Mouse (Mus musculus) urinary bladder, postnatal 25 days (tissue): ENCODE data around the gene Slc5a8.

ENCODE experiments used
- DNase-seq: peaks from one replicate; pipeline ENCODE4 v3.0.0; 2022; ENCODE audit warnings: low spot score

Gene Slc5a8

DNA sequence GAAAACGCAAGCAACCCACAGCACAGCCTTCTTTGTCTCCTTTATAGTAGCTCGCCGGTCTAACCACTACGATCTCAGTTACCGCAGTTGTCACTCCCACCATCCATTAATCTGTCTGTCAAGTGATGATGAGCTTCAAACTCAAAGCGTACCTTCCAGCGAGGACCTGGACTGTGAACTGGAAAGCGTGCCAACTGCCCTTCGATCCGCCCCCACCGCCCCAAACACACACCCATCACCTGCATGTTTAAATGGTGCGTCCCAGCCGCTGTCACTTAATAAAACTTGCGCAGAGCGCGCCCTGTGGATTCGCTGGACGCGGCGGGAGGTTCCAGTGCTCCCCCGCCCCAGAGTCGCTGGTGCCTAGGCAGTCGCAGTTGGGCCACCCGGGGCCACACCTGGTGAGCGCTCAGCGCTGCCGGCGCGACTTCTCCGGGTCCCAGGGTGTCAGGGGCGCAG lies at the start of gene Slc5a8:
Gene Slc5a8 (plus strand): TSS at position 361 of the 459 bp plus-strand sequence.
- DNase-seq, result no peak

DNA sequence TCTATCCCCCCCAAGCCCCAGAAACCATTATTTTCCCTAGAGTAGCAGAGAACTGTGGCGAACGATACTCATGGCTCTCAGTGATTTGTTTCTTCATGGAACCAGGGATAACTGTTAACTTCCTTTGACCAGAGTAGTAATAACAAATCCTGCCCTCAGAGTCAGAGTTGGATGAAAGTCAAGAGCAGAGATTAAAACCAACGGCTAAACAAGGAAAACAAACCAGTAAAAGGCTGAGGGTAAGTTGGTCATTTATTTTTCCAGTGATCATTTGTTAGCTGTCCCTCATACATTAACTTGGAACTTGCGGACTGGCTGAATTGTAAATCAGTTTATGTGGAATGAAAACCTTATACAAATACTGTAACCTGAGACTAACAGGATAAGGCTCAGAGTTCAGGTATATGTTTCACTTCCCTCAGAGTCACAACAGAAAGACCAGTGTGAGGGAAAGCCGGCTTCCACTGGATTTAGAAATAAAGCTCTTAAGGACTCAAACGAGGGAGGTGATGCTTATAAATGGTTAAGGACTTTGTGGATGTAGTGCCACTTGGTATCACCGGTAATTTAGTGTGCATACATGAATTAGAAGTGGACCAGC lies 36.8 kb upstream of the Slc5a8 start:
- no peak for DNase-seq

DNA sequence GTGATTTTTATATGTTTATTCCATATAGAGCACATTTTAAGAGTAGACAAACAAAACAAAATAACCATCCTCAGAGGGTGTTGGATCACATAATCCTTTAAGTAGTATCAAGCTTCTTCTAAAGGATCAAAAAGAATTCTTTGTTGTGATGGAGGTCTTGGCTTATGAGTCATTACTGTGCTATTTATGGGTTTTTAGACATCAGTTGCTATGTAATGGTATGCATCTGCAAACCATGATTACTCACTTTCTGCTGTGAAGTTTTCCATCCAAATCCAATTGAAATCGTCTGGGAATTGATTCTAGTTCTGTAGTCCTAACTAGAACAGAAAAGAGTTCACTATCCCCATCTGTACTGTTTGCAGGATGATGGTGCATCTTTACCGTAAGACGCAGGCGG lies 35.8 kb upstream of the Slc5a8 start:
- no peak for DNase-seq

DNA sequence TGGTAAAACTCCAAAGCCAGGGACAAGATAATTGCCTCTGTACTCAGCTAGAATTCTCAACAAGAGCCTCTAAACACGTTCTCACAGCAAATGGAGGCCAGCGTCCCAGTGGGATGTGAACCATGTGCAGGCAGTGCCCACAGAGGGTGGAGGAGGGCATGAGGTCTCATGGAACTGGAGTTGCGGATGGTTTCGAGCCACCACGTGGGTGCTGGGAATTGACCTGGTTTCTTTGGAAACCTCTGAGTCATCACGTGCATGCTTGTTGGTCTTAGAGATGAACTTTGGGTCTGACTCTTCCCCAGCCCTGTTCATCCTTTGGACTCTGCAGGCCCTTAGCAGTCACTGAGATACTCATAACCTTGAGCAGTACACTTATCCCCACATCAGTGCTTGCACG lies 32.5 kb upstream of the Slc5a8 start:
- DNase-seq, result no peak

DNA sequence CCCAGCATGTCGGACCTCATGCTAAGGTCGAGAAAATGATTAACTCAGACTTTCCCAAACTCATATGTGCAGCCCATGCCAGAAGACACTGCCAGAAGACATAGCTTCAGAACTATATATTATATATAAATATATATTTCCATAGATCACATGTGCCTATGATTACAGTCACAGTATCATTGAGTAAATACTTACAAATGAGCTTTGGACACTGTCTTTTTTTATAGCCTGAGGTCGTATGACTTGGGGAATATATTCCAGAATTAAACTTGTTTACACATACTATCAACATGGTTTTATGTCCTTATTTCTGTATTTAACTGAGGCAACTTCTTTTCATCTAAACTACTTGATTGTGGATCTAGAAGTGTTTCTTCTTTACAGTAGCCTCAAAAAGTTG lies 24.9 kb upstream of the Slc5a8 start:
- no peak for DNase-seq

DNA sequence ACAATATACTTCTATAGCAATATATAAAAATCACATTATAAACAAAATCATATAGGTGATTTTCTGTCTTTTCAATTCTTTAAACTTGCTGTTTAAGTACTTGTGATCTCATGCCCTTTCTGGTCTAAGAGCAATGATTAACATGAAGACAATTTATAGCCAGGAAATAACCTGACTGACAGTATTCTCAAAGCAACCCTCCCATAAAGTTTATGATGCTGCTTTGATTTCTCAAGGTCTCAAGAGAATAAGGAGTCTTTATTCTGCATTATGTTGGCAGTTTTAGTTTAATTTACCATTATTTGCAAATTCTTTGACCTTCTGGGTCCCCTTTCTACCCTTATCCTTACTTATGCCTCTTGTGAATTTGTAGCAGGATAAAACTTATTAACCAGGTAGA lies 24.4 kb upstream of the Slc5a8 start:
- no peak for DNase-seq

DNA sequence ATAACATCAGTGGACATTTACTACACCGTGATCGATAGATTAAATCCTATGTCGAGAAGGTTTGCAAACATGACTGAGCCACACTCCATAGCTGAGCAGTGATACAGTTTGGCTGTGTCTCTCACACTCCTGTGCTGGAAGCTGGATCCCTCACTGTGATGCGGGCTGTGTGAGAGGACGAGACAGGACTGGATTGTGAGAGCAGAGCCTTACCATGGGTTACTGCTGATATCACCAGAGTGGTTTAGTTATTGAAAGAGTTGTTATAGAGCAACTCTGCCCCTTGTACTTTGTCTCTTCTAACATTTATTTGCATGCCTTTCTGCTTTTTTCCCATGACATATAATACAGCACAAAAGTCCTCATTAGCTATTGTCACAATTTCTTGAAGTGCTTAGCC lies 23.5 kb upstream of the Slc5a8 start:
- DNase-seq, result no peak

DNA sequence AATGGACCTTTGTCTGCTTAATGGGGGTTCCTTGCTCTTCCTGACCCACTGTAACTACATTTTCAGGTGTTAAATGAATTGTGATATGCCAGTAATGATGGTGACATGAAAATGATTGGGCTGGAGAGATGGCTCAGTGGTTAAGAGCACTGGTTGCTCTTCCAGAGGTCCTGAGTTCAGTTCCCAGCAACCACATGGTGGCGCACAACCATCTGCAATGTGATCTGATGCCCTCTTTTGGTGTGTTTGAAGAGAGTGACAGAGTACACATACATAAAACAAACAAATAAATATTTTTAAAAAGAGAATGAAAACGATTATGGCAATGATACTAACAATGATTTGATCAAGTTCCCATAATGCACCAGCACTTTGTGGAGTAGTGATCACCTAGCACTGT lies 19.8 kb upstream of the Slc5a8 start:
- no peak for DNase-seq

DNA sequence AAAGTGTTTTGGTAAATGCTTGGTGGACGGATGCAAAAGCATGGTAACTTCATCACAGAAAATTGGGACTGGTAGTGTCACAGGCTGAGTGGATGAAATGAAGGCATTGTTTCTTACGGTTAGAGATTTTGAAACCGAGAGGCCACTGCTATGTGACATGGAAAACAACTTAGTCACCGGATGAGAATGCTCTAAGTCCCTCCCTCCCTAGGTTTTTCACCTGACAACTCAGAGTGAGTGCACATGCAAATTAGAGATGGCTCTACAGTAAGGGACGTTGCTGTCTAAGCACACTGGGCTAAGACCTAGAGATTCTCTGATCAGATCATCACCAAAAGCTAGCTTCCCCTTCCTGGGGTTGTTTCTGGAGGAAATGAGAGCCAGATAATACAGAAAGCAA lies 10.9 kb upstream of the Slc5a8 start:
- no peak for DNase-seq

DNA sequence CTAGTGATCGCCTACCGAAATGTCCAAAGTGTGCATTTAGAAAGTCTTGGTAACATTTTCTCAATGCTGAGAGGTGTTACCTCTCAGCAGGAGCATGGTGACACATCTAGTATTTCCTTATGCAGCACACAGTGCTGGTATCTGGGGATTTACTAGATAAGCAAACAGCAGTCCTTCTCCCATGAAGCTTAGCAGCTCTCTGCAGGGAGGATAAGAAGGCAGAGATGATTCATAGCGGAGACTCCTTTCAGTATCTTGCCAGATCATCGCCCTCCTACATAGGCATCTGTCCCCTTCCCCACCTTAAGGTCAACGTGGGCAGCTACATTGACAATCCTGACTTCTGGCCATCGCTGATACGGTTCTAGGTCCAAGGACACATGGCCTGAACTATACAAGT lies 8.4 kb upstream of the Slc5a8 start:
- DNase-seq, result no peak

DNA sequence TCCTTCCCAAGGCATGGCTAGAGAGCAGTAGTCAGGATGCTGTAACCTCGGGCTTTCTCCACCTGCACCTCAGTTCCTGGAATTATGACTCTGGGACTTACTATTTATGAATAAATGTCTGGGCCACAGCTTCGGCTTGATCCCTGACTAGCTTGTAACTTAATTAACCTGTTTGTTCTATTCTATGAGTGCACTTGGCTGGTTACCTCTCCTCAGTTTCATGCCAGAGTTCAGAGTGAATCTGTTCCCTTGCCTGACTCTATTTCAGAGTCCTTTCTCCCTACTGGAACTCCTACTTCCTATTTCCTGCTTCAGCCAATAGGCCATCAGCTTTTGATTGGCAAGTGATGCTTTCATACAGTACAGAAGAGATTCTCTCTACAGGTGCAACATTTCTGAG lies 2.1 kb upstream of the Slc5a8 start:
- DNase-seq, result no peak

DNA sequence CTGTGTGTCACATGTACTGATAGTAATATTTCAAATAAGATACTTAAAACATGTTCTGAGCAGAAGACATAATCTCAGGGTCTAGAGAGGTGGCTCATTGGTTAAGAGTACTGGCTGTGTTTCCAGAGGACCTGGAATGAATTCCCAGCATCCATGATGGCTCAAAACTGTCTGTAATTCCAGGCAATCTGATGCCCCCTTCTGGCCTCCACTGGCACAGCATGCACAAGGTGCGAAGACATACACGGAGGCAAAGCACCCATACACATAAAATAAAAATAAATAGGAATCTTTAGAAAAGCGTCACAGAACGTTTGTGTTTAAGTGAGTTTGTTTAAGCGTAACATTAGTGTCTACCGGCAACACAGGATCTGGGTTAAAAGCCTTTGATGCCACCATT lies 956 bp upstream of the Slc5a8 start:
- no peak for DNase-seq

DNA sequence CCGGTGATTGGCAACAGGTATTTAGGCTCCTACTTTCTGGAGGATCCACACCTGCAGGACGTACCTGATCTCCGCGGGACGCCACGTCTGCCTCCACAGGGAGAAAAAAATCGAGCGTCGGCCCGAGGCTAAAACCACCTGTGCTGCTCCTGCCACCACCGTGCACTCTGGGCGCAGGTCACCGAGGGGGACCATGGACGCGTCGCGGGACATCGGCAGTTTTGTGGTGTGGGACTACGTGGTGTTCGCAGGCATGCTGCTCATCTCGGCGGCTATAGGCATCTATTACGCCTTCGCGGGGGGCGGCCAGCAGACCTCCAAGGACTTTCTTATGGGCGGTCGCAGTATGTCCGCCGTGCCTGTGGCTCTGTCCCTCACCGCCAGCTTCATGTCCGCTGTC lies 322 bp downstream of the Slc5a8 start:
- no peak for DNase-seq

DNA sequence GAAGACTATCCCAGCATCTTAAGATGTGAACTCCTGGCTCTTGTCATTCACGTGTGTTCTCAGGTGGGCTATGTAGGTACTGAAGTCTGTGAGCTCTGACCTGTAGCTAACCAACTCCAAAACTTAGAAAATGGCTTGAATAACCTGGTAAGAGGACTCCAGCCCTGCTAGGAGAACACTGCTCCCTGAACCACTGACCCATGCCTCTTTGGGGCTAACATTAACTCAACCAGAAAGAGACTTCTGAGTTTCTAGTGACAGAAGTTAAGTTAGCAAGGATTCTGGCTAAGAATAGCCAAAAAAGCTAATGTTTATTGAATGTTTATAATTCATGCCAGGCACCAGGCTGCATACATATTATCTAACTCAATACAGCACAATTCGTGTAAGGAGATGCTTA lies 2.6 kb downstream of the Slc5a8 start:
- no peak for DNase-seq

DNA sequence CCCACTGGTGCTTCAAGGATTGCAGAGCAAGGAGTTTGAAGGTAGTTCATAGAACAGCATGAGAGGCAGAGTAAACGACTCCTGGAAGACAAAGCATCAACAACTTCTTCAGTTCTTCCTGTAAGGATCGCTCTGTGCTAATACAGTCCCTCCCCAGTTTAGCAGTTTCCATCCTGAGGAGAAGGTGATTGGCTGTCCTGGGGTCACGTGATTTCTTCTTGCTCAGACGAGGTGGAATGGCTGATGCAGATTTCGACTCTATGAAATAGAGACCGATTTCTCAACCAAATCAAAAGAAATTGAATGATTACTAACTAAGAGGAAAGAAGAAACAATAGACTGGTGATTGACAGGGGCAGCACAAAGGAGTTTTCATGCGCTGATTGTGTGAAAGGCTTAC lies 5.6 kb downstream of the Slc5a8 start:
- DNase-seq, result no peak

DNA sequence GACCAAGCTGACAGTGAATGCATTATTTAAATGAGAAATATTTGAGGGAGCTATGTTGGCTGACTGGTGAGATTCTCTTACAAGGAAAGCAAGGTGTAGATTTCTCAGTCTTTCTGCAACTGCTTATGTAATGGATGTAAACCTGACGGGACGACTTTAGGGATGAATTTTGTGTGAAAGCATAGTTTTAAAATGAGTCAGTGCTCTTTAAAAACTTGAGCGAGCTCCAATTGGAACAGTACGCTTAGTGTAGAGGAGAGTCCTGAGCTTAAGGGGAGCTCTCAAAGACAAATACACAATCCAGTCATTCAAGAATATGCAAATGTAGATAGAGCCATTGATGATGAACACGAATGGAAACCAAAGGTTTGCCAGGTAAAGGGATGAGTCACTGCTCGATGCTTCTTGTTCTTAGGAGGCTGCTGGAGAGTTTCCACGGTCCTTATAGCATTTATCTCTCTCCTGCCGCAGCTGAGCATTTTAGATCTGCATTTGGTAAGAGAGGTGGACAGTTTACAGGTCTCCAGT lies 6.8 kb downstream of the Slc5a8 start:
- no peak for DNase-seq

DNA sequence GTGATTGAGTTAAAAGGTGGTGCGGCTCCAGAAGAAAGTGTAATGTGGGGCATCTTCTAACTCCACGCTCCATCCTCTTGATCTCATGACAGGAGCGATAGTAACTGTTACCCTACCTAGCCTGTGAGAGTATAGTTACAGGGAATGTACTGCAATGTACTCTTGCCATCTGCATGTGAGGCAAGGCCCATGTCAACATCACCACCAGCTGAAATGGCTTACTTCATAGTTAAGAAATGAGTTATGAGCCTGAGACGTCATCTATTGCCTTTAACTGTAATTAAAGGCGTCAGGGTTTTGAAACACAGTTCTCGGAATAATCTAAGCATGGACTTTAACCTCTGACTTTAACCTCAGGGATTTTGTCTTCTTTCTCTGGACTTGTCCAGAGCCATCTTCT lies 11.2 kb downstream of the Slc5a8 start:
- DNase-seq, result no peak

DNA sequence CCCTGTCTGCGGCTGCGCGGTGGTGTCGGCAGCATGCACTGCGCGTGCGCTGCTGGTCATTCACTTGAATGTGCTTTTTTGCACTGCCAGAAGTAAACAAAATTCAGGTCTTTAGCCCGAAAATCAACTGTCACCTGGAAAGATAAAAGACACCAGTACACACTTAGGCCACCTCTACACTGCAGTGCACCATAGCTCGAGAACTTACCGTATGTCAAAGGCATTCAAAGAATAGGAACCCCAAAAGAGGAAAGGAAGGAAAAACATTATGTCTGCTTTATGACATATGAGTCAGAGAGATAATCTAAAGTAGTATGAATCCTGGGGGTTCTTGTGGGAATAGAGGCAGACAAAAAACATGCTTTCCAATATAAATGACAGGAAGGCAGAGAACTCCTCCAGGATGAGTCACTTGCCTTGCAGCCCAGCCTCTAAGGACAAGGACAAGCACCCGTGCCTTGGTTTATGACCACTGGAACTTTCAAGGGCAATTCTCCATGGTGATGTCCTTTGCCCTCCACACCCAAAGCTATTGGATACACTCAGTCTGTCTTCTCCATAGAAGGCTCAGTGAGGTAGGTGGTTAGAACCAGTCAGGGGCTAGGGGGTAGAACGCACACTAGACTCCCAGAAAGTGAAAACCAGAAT lies 64.0 kb downstream of the Slc5a8 start:
- DNase-seq, result no peak

DNA sequence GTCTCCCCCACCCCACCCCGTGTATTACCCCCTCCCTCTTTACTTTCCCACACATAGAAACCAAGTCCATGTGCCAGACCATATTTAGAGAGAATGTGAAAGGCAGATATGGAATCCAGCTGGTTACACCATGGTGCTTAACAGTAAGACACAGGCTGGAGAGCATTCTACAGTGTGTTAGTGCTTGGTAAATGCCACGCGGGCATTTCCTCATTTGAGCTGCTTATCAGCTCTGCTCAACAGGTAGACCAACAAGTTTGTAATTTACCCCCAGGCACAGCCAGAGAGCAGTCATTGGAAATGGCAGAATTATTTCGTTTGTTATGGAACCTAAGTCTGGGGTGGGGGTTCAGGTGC lies 64.5 kb downstream of the Slc5a8 start:
- no peak for DNase-seq

DNA sequence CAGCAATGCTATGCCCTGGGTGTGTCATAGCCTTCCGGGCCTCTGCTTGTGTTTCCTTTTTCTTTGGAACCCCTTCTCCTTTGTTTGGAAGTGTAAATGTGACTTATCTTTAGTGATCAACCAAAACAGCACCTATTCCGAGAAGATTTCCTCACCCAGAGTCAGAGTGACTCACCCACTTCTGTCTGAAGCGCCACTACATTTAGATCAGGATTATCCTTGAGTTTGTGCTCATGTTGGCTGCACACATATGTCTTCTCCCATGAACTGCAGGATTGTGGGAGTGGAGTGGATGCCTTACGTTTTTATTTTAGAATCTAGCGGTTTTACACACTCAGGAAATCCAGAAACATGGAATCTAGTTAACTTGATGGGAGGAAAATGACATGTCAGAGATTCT lies 75.0 kb downstream of the Slc5a8 start:
- DNase-seq, result no peak

DNA sequence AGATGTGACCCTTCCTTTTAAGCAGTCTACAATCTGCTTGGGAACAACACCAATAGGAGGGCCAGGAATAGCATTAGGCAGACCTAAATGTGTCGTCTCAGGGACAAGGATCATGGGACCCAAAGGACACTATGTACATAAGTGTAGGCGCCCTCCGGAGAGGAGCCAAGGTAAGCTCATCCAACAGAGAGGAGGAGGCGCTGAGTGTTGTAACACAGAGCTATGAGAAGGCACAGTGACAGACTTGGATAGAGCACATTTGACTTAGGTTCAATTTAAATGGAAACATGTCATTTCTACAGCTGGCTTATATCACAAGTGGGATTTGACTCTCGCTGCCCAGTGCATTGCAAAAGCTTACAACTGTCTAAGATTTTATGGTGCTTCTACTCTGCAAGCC lies 82.8 kb downstream of the Slc5a8 start:
- no peak for DNase-seq

DNA sequence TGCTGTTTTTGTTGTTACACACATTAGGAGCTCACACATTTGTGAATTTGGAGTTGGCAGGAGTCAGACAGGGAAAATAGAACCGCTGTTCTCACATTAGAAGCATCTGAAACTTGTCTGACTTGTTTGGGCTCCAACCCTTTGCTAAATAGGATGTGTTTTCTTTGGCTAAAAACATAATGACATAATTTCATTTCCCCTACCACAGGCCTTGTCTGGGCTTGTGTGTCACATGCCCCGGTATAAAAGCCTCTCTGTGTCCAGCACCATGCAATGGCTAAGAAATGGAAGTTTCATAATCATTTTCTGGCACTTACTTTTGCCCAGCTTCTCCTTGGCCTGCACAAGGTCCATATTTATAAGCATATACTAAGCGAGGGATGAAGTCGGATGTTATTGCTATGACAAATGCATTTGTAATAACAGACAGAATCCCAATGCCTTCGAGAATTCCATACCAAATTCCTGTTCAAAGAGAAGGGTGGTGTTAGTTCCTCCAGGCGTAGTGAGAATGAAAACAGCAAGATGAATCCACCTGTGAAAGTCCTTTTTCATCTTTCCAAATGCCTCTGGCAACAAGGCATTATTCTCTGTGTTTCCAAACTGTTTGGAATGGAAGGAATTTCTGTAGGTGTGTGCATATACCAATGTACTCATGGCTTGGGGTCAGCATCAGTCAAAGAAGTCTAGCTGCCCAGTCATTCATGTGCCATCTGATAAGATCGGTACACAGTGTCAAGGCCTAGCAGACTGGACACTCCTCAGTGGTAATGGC lies 85.3 kb downstream of the Slc5a8 start:
- DNase-seq, result peak; percentile 12

DNA sequence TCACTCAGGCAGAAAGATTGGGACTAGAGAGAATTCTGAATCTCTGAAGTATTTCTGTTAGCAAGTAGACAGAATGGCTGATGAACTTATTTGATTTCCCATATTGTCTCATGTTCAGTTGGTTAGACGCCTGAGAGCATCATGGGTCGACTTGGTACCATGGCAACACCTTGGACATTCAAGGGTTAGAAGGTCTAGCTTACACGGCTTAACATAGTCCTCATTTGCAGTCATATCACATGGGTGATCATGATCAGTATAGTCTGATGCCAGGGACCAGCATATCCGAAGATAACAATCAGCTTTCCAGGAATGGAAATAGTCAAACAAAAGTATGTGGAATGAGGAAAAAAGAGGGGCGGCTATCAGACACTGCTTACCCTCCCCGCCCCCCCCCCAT lies 93.1 kb downstream of the Slc5a8 start:
- no peak for DNase-seq
